Mouse (Mus musculus) hindbrain, embryonic 15.5 days (tissue): ENCODE measurements around the gene Fam120b. TPM values are rescaled to one million over a fixed set of nuclear protein-coding genes. Genes with fewer than 3 reads are reported as not detected.

Experiments used
- ATAC-seq: fragments of 200-750 bp; cut with Nextera tagmentation; 2 replicates; pipeline ENCODE4 v1.8.0; 2017; ENCODE audit warnings: low read depth, moderate number of reproducible peaks, moderate TSS enrichment; ENCODE audit not compliant: low FRiP score
- H3K27ac ChIP-seq: fragments of 300-500 bp; sonication (generic); replicated peaks from 2 replicates; pipeline ENCODE4 v1.5.1; 2015; ENCODE audit warnings: mild to moderate bottlenecking, inconsistent platforms
- H3K27me3 ChIP-seq: fragments of 300-500 bp; sonication (generic); 2 replicates; pipeline ENCODE4 v1.6.1; 2015; ENCODE audit warnings: control low read depth, inconsistent platforms
- H3K36me3 ChIP-seq: fragments of 300-500 bp; sonication (generic); 2 replicates; pipeline ENCODE4 v1.6.1; 2015; ENCODE audit warnings: control low read depth, inconsistent platforms
- H3K4me1 ChIP-seq: fragments of 300-500 bp; sonication (generic); replicated peaks from 2 replicates; pipeline ENCODE4 v1.6.1; 2015; ENCODE audit warnings: control low read depth, inconsistent platforms
- H3K4me2 ChIP-seq: fragments of 300-500 bp; sonication (generic); 2 replicates; pipeline ENCODE4 v1.6.1; 2015; ENCODE audit warnings: moderate library complexity, mild to moderate bottlenecking, inconsistent platforms
- H3K4me3 ChIP-seq: fragments of 300-500 bp; sonication (generic); 2 replicates; pipeline ENCODE4 v1.5.1; 2015; ENCODE audit warnings: mild to moderate bottlenecking, inconsistent platforms
- H3K9ac ChIP-seq: fragments of 300-500 bp; sonication (generic); 2 replicates; pipeline ENCODE4 v1.6.1; 2015; ENCODE audit warnings: inconsistent platforms
- H3K9me3 ChIP-seq: fragments of 300-500 bp; sonication (generic); 2 replicates; pipeline ENCODE4 v1.6.1; 2016; ENCODE audit warnings: control low read depth, inconsistent platforms
- WGBS: fragments of 180-500 bp; shearing (Covaris S2); methylation state at CpG from one replicate; pipeline ENCODE4 v1.1.7; 2015; 5-methylcytosine and 5-hydroxymethylcytosine counted together
- polyA plus RNA-seq: library from polyadenylated mRNA; unstranded; fragments of >200 nt; fragmentation: Nextera tagmentation; extraction: Ambion mirVana; gene quantifications from 2 replicates; pipeline ENCODE4 v1.2.1, GENCODE M21; 2015

Gene Fam120b
- polyA plus RNA-seq, 1 experiment from 2014 or later = 45.7 TPM

DNA sequence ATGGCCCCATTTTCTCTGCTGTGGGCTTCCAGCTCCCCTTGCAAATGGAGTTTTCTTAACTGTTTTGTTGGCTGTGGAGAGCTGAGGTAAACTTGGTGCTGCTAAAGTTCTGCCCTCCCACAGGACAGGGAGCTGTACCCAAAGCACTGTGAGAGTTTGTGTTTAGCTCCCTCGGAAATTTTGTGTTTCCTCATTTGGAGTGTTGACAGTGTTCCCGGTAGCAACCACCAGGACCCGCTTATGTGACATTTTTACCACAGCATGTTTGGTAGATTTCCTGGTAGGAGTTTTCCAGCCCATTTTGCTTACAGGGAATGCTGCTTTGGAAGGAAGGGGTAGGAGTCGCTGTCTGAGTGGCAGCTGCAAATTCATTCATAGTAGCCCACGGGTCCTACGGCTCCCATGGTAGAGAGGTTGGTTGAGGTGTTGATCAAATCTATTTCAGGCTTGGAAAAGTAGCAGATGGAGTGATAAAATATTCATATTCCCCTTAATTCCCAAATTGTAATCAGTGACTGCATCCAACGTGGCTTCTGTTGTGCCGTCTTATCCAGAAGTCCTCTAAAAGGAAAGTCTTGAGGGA is 24.1 kb downstream of the Fam120b start:
- no peaks in the 10 kb centered on the region for H3K9me3 ChIP-seq
- no peaks in the 10 kb centered on the region for H3K4me1 ChIP-seq
- H3K4me2 ChIP-seq = no peak overlapping the region
- no peak overlapping the region for H3K27ac ChIP-seq
- H3K36me3 ChIP-seq = peaks cover 88% of the 10 kb centered on the region
- 88% methylated on average over 8 of the region's 8 CpGs for WGBS
- no peak for ATAC-seq
- no peak overlapping the region for H3K4me3 ChIP-seq
- no peak overlapping the region for H3K9ac ChIP-seq
- no peaks in the 10 kb centered on the region for H3K27me3 ChIP-seq

DNA sequence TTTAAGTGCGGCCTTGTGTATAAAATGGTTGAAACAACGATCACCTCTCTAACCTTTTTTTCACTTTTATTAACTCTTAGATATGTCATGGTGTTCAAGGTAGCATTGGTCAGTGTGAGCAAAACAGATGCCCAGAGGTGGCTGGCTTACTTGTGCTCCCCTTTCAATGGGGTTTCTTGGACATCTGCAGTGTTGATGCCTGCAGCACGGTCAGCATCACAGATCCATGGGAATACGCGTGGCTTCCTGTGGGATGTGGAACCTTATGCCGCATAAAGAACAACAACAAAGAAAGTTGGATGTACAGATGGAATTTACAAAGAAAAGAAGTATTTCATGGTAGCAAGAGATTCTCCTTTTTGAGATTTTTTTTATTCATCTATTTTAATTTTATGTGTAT is 25.4 kb downstream of the Fam120b start:
- no peaks in the 10 kb centered on the region for H3K27me3 ChIP-seq
- 97% methylated on average over 6 of the region's 6 CpGs for WGBS

GRCm38 (mm10) chr17:15422666-15423065 is 26.7 kb downstream of the Fam120b start:
- Histone ChIP-seq H3K27me3 (no peaks in the 10 kb centered on the region), H3K4me1 (no peaks in the 10 kb centered on the region), H3K36me3 (peaks cover 86% of the 10 kb centered on the region), H3K9me3 (no peaks in the 10 kb centered on the region), H3K27ac (no peak overlapping the region), H3K4me3 (no peak overlapping the region), H3K4me2 (no peak overlapping the region), H3K9ac (no peak overlapping the region)
- WGBS = 93% methylated on average over 9 of the region's 9 CpGs
- no peak for ATAC-seq

More for the DNA sequence above, 25.4 kb downstream of the Fam120b start:
- Histone ChIP-seq H3K4me2 (no peak overlapping the region), H3K36me3 (peaks cover 88% of the 10 kb centered on the region), H3K9ac (no peak overlapping the region), H3K9me3 (no peaks in the 10 kb centered on the region), H3K4me1 (no peaks in the 10 kb centered on the region), H3K27ac (no peak overlapping the region), H3K4me3 (no peak overlapping the region)
- no peak for ATAC-seq

DNA sequence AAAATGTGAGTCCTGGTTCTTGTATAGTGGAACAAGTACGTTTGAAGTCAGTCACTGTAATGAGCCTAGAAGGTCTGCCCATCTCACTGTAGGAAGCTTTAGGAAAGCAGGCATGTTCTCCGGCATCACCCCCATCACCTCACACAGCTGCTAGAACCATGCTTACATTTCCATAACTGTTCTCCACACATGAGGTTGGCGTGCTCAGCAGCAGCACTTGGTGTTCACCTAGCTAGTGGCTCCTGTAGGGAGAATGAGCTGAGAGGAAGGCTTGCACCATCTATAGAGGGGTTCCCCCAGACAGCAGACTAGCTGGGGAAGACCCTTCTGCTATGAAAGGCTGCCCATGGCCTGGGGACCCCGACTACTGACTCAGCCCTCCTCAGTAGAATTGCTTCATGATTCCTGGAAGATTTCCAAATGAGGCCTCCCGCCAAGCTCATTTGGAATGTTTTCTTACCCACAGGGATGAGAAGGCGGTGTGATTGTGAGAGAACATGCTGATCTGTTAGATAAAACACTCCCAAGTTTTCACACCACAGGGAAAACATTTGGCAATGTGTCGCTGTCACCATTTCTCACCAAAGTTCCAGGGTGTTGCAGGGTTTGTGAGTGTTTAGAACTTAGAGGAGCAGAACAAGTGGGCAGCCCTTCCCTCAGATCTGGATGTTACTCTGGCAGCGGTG is 27.2 kb downstream of the Fam120b start:
- Histone ChIP-seq H3K4me3 (no peak overlapping the region), H3K9ac (no peak overlapping the region), H3K36me3 (peaks cover 86% of the 10 kb centered on the region), H3K4me1 (no peaks in the 10 kb centered on the region), H3K9me3 (no peaks in the 10 kb centered on the region), H3K4me2 (no peak overlapping the region), H3K27ac (no peak overlapping the region), H3K27me3 (no peaks in the 10 kb centered on the region)
- 77% methylated on average over 8 of the region's 8 CpGs for WGBS
- ATAC-seq = no peak

- no peaks in the 10 kb centered on the region for H3K9me3 ChIP-seq
- peaks cover 80% of the 10 kb centered on the region for H3K36me3 ChIP-seq
- 94% methylated on average over 3 of the region's 3 CpGs for WGBS
- H3K4me3 ChIP-seq = no peak overlapping the region
- no peaks in the 10 kb centered on the region for H3K27me3 ChIP-seq
- H3K9ac ChIP-seq = no peak overlapping the region
- H3K4me2 ChIP-seq = no peak overlapping the region
- no peaks in the 10 kb centered on the region for H3K4me1 ChIP-seq
- no peak overlapping the region for H3K27ac ChIP-seq
- ATAC-seq = no peak
Measured at GRCm38 (mm10) chr17:15425931-15426330, 29.9 kb downstream of the Fam120b start.

DNA sequence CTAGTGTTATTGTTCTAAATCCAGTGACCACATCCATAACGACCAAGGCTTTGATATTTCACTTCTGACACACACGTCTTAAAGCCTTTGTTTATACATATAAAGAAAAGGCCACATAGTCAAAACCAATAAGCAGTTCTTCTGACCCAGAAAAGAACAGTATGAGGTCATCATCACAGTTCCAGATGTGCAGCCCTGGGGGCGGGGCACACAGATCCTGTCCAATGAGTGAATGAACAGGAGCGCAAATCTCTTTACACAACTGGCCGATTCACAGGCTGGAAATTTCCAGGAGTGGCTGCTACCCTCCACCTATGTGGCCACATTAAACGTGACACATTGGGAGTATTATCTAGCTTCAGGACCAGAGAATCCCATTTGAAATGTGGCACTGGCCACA is 33.4 kb downstream of the Fam120b start:
- 87% methylated on average over 6 of the region's 6 CpGs for whole genome bisulfite sequencing
- Histone ChIP-seq H3K36me3 (peaks cover 71% of the 10 kb centered on the region), H3K27me3 (no peaks in the 10 kb centered on the region), H3K9ac (no peak overlapping the region), H3K9me3 (no peaks in the 10 kb centered on the region), H3K27ac (no peak overlapping the region), H3K4me3 (no peak overlapping the region), H3K4me1 (no peaks in the 10 kb centered on the region), H3K4me2 (no peak overlapping the region)
- no peak for ATAC-seq

GRCm38 (mm10) chr17:15429937-15430336 is 33.9 kb downstream of the Fam120b start:
- no peak overlapping the region for H3K4me2 ChIP-seq
- no peaks in the 10 kb centered on the region for H3K27me3 ChIP-seq
- no peaks in the 10 kb centered on the region for H3K4me1 ChIP-seq
- H3K9ac ChIP-seq = no peak overlapping the region
- H3K9me3 ChIP-seq = no peaks in the 10 kb centered on the region
- no peak overlapping the region for H3K4me3 ChIP-seq
- no peak overlapping the region for H3K27ac ChIP-seq
- peaks cover 72% of the 10 kb centered on the region for H3K36me3 ChIP-seq
- ATAC-seq = no peak
- 76% methylated on average over 1 of the region's 1 CpGs for WGBS

DNA sequence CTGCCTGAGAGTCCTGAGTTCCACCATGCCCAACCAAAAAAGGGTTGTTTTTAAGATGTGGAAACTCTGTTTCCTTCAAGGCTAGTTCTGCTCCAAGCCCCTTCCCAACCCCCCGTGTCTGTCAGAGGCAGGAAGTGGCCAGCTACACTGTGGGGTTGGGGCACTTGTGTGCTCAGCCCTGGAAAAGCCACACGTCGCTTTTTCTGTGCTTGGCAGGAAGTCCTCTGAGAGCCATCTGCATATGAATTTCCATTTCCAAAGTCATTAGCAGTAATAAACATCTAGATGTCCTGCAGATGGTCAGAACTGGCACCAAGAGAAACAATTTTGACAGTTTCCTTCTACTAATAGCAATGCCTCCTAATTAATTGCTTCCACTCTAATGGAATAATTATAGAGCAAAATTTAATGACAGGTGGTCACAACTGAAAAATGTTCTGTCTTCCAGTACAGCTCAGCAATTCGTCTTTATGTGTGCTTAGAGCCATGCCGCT is 35.1 kb downstream of the Fam120b start:
- H3K4me1 ChIP-seq = no peaks in the 10 kb centered on the region
- ATAC-seq = no peak
- H3K9me3 ChIP-seq = no peaks in the 10 kb centered on the region
- H3K4me3 ChIP-seq = no peak overlapping the region
- H3K27me3 ChIP-seq = no peaks in the 10 kb centered on the region
- no peak overlapping the region for H3K9ac ChIP-seq
- 63% methylated on average over 5 of the region's 5 CpGs for WGBS
- H3K36me3 ChIP-seq = peaks cover 61% of the 10 kb centered on the region
- no peak overlapping the region for H3K27ac ChIP-seq
- no peak overlapping the region for H3K4me2 ChIP-seq

- H3K4me3 ChIP-seq = no peak overlapping the region
- H3K27me3 ChIP-seq = no peaks in the 10 kb centered on the region
- WGBS = 93% methylated on average over 4 of the region's 4 CpGs
- peaks cover 58% of the 10 kb centered on the region for H3K36me3 ChIP-seq
- ATAC-seq = no peak
- no peaks in the 10 kb centered on the region for H3K4me1 ChIP-seq
- H3K4me2 ChIP-seq = no peak overlapping the region
- H3K9ac ChIP-seq = no peak overlapping the region
- no peak overlapping the region for H3K27ac ChIP-seq
- no peaks in the 10 kb centered on the region for H3K9me3 ChIP-seq
Measured at GRCm38 (mm10) chr17:15431551-15431950, 35.5 kb downstream of the Fam120b start.

DNA sequence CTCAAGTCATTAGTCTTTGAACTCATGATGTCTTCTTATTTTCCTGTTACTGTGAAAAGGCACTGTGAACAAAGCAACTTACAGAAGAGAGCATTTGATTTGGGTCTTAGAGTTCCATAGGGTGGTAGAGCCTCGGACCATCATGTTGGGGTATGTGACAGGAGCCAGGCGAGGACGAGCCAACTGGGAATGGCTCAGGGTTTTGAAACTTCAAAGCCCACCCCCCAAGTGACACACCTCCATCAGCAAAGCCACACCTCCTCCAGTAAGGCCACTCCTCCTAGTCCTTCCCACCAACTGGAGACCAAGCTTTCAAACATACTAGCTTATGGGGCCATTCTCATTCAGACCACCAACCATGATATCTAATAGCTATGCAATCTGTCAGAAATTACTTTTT is 36.0 kb downstream of the Fam120b start:
- Histone ChIP-seq H3K27ac (no peak overlapping the region), H3K4me2 (no peak overlapping the region), H3K9me3 (no peaks in the 10 kb centered on the region), H3K4me3 (no peak overlapping the region), H3K27me3 (no peaks in the 10 kb centered on the region), H3K9ac (no peak overlapping the region), H3K36me3 (peaks cover 54% of the 10 kb centered on the region), H3K4me1 (no peaks in the 10 kb centered on the region)
- ATAC-seq = no peak
- 80% methylated on average over 3 of the region's 3 CpGs for WGBS

GRCm38 (mm10) chr17:15434748-15435147 is 38.7 kb downstream of the Fam120b start:
- H3K9ac ChIP-seq = no peak overlapping the region

GRCm38 (mm10) chr17:15440067-15440462 is 44.1 kb downstream of the Fam120b start:
- 0 out of 2 replicates have a peak overlapping the region, but pooled peaks have one; percentile 19 for H3K27ac ChIP-seq
- peaks cover 16% of the 10 kb centered on the region for H3K4me1 ChIP-seq
- WGBS = 61% methylated on average over 8 of the region's 8 CpGs
- no peaks in the 10 kb centered on the region for H3K36me3 ChIP-seq
- no peaks in the 10 kb centered on the region for H3K27me3 ChIP-seq
- no peak for ATAC-seq
- H3K9me3 ChIP-seq = no peaks in the 10 kb centered on the region
- peak overlapping the region; percentile 22 for H3K4me2 ChIP-seq
- H3K4me3 ChIP-seq = no peak overlapping the region
- no peak overlapping the region for H3K9ac ChIP-seq

More at GRCm38 (mm10) chr17:15434748-15435147, 38.7 kb downstream of the Fam120b start:
- ATAC-seq = no peak
- H3K27ac ChIP-seq = no peak overlapping the region
- H3K4me3 ChIP-seq = no peak overlapping the region
- no peaks in the 10 kb centered on the region for H3K27me3 ChIP-seq
- 82% methylated on average over 3 of the region's 3 CpGs for WGBS
- peaks cover 35% of the 10 kb centered on the region for H3K36me3 ChIP-seq
- 0 out of 2 replicates have a peak, but pooled peaks cover under 1% of the 10 kb centered on the region for H3K4me1 ChIP-seq
- no peak overlapping the region for H3K4me2 ChIP-seq
- H3K9me3 ChIP-seq = no peaks in the 10 kb centered on the region
